Mouse (Mus musculus): ENCODE data around the gene A030003K21Rik.

DNA sequence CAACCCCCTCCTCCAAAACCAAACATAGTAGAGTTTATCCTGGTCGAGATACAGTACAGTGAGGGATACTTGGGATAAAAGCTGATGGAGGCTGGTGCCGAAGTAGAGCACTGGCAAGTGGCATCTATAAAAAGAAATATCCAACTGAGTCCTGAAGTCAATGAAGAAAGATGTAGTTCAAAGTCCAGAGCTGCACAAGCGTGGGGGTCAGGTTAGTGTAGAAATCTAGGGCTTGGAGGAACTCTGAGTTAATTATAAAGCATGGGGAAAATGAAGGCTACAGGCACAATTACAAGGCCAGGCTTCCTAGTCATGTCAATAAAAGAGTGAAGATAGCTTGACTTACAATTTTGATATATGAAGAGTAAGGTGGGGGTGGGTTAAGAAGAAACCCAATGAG is 42.0 kb downstream of the A030003K21Rik start:
- TF ChIP-seq CEBPB (IDR thresholded peaks at IDR 0.05; ENCODE audit: low read depth) (no peak), CTCF (IDR thresholded peaks at IDR 0.05; ENCODE audit: control insufficient read depth, insufficient read depth, insufficient read length) (no peak)
